Mouse (Mus musculus): ENCODE data around the gene Vps29. TPM values are rescaled to one million over a fixed set of nuclear protein-coding genes. Genes with fewer than 3 reads are reported as not detected.

Vps29 gene
- polyA plus RNA-seq, 1 experiment from 2014 or later: 338 TPM

DNA sequence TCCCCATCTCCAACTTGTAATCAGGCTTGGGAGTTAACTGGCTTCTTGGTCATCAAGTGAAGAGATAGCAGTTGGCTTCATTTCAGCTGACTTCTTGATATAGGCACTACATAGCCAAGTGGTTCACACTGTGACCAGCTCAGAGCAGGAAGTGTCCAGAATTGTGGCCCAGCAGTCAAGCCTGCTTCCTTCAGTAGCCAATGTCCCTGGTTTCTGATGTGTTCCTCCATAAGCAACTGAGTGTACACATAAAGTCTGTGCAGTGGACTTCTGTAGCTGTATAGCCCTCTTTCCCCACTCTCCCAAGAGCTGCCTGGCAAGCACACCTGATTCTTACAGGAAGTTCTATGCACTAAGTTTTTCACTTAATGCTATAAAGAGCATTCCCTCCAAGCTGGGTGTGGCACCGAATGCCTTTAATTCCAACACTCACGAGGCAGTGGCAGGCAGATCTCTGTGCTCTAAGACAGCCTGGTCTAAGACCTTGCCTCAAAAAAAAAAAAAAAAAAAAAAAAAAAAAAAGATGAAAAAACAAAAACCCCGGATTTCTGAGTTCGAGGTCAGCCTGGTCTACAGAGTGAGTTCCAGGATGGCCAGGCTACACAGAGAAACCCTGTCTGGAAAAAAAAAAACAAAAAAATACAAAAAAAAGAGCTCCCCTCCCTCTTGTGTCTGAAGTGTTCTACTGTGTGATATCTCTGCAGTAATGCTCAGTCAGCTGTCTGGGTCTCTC, 23.1 kb downstream of the Vps29 start:
- Histone ChIP-seq H3K9ac (ENCODE audit: low read depth, low read length) (no peak overlapping the region), H3K4me1 (replicated peaks; ENCODE audit: control insufficient read depth, insufficient read depth, low read length) (no peaks in the 10 kb centered on the region), H3K4me3 (ENCODE audit: low read depth, low read length) (no peak overlapping the region), H3K27me3 (replicated peaks; ENCODE audit: control insufficient read depth, insufficient read depth, low read length) (no peaks in the 10 kb centered on the region), H3K9me3 (ENCODE audit: control insufficient read depth) (no peaks in the 10 kb centered on the region), H3K27ac (ENCODE audit: low read depth, low read length) (no peak overlapping the region), H3K36me3 (ENCODE audit: control insufficient read depth, insufficient read depth) (peaks cover 41% of the 10 kb centered on the region), H3K4me2 (replicated peaks; ENCODE audit: low read depth) (no peak overlapping the region)
- 84% methylated on average over 4 of the region's 4 CpGs for WGBS
- TF ChIP-seq CTCF (IDR thresholded peaks at IDR 0.05; ENCODE audit: low read depth): no peak
- no peak for ATAC-seq

DNA sequence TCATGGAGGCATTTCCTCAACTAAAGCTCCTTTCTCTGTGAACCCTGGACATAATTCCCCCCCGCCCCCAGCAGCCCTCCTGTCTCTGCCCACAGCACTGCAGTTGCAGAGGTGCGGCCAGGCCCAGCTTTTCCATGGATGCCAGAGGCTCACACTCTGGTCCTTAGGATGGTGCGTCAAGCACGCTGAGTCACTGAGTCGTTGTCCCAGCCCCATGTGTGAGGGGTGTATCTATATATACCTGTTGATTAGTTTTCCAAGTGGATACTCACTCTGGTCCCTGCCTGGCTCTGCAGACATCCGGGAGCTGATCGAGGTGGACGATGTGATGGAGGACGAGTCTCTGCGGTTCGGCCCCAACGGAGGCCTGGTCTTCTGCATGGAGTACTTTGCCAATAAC, 24.0 kb downstream of the Vps29 start:
- Histone ChIP-seq H3K9me3 (ENCODE audit: control insufficient read depth) (no peaks in the 10 kb centered on the region), H3K4me1 (replicated peaks; ENCODE audit: control insufficient read depth, insufficient read depth, low read length) (no peaks in the 10 kb centered on the region), H3K36me3 (ENCODE audit: control insufficient read depth, insufficient read depth) (peaks cover 43% of the 10 kb centered on the region), H3K4me2 (replicated peaks; ENCODE audit: low read depth) (no peak overlapping the region), H3K9ac (ENCODE audit: low read depth, low read length) (no peak overlapping the region), H3K27ac (ENCODE audit: low read depth, low read length) (no peak overlapping the region), H3K27me3 (replicated peaks; ENCODE audit: control insufficient read depth, insufficient read depth, low read length) (no peaks in the 10 kb centered on the region), H3K4me3 (ENCODE audit: low read depth, low read length) (no peak overlapping the region)
- ATAC-seq: no peak
- no peak for TF ChIP-seq CTCF (IDR thresholded peaks at IDR 0.05; ENCODE audit: low read depth)
- 93% methylated on average over 12 of the region's 12 CpGs for WGBS

DNA sequence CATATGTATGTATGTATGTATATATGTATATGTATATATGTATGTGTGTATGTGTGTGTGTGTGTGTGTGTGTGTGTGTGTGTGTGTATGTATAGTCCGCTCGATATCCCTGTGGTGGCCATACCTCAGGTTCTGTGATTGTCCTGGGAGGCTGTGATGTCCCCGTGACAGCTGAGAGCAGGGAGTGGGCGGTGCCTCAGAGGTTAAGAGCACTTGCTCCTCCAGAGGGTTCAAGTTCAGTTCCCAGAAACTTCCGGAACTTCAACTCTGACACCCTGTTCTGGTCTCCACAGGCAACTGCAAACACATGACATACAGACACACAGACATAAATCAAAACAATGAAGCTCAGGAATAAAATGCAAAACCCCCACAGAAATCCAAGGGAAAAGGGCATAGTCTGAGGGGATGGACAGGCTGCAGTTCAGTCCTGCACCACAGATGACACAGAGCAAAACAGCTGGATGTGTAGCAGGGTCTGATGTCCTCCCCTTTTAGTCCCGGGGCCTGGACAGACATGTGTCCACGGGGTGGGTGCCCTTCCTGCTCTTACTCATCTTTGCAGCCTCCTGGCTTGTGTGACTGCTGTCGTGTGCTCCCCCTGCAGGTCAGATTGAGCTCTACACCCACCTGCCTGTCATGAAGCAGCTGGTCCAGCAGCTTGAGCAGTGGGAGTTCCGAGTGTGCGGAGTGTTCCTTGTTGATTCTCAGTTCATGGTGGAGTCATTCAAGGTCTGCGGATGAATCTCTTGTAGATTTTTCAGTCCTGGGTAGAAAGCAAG, 25.4 kb downstream of the Vps29 start:
- H3K9ac ChIP-seq (ENCODE audit: low read depth, low read length): no peak overlapping the region
- H3K36me3 ChIP-seq (ENCODE audit: control insufficient read depth, insufficient read depth): peaks cover 38% of the 10 kb centered on the region
- 51% methylated on average over 11 of the region's 11 CpGs for WGBS
- no peak overlapping the region for H3K4me3 ChIP-seq (ENCODE audit: low read depth, low read length)
- no peaks in the 10 kb centered on the region for H3K4me1 ChIP-seq (replicated peaks; ENCODE audit: control insufficient read depth, insufficient read depth, low read length)
- ATAC-seq: peak; percentile 53
- H3K4me2 ChIP-seq (replicated peaks; ENCODE audit: low read depth): no peak overlapping the region
- TF ChIP-seq CTCF (IDR thresholded peaks at IDR 0.05; ENCODE audit: low read depth): peak; percentile 94
- H3K9me3 ChIP-seq (ENCODE audit: control insufficient read depth): no peaks in the 10 kb centered on the region
- no peak overlapping the region for H3K27ac ChIP-seq (ENCODE audit: low read depth, low read length)
- no peaks in the 10 kb centered on the region for H3K27me3 ChIP-seq (replicated peaks; ENCODE audit: control insufficient read depth, insufficient read depth, low read length)

DNA sequence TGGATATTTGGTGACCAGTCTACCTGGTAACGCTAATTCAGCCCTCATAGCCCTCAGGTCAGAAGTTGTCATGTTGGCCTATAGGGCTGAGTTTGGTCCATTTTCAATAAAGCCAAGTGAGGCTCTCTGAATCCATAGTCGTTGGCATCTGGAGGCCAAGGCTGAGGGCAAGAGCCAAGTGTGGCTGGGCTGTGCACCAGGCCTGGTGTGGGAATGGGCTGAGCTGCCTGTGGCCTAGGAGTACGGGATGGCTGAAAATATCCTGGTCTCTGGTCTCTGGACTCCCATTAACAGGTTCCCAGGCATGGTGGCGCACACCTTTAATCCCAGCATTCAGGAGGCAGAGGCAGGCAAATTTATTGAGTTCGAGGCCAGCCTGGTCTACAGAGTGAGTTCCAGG, 35.8 kb downstream of the Vps29 start:
- no peak overlapping the region for H3K27ac ChIP-seq (ENCODE audit: low read depth, low read length)
- no peaks in the 10 kb centered on the region for H3K27me3 ChIP-seq (replicated peaks; ENCODE audit: control insufficient read depth, insufficient read depth, low read length)
- no peaks in the 10 kb centered on the region for H3K4me1 ChIP-seq (replicated peaks; ENCODE audit: control insufficient read depth, insufficient read depth, low read length)
- no peak overlapping the region for H3K9ac ChIP-seq (ENCODE audit: low read depth, low read length)
- 85% methylated on average over 5 of the region's 5 CpGs for WGBS
- no peaks in the 10 kb centered on the region for H3K36me3 ChIP-seq (ENCODE audit: control insufficient read depth, insufficient read depth)
- no peaks in the 10 kb centered on the region for H3K9me3 ChIP-seq (ENCODE audit: control insufficient read depth)
- no peak overlapping the region for H3K4me3 ChIP-seq (ENCODE audit: low read depth, low read length)
- no peak for TF ChIP-seq CTCF (IDR thresholded peaks at IDR 0.05; ENCODE audit: low read depth)
- ATAC-seq: no peak
- no peak overlapping the region for H3K4me2 ChIP-seq (replicated peaks; ENCODE audit: low read depth)

DNA sequence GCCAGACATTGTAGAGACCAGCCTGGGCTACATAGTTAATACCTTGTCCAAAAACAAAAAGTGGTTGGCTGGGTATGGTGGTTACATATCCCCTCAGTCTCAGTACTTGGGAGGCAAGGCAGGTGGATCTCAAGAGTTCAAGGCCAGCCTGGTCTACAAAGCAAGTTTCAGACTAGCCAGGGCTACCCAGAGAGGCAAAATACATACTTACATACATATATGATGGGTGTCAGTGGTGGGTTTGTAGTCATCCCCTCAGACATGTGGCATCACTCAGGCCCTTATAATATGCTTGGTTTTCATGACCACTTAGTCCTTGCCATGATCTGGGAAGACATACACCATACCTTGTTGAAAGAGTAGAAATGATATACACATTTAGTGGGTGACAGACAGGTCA, 36.5 kb downstream of the Vps29 start:
- H3K9ac ChIP-seq (ENCODE audit: low read depth, low read length): no peak overlapping the region
- H3K4me3 ChIP-seq (ENCODE audit: low read depth, low read length): no peak overlapping the region
- ATAC-seq: no peak
- no peak for TF ChIP-seq CTCF (IDR thresholded peaks at IDR 0.05; ENCODE audit: low read depth)
- no peaks in the 10 kb centered on the region for H3K4me1 ChIP-seq (replicated peaks; ENCODE audit: control insufficient read depth, insufficient read depth, low read length)
- no peak overlapping the region for H3K4me2 ChIP-seq (replicated peaks; ENCODE audit: low read depth)
- H3K27me3 ChIP-seq (replicated peaks; ENCODE audit: control insufficient read depth, insufficient read depth, low read length): no peaks in the 10 kb centered on the region
- no peak overlapping the region for H3K27ac ChIP-seq (ENCODE audit: low read depth, low read length)
- no peaks in the 10 kb centered on the region for H3K36me3 ChIP-seq (ENCODE audit: control insufficient read depth, insufficient read depth)
- no peaks in the 10 kb centered on the region for H3K9me3 ChIP-seq (ENCODE audit: control insufficient read depth)

DNA sequence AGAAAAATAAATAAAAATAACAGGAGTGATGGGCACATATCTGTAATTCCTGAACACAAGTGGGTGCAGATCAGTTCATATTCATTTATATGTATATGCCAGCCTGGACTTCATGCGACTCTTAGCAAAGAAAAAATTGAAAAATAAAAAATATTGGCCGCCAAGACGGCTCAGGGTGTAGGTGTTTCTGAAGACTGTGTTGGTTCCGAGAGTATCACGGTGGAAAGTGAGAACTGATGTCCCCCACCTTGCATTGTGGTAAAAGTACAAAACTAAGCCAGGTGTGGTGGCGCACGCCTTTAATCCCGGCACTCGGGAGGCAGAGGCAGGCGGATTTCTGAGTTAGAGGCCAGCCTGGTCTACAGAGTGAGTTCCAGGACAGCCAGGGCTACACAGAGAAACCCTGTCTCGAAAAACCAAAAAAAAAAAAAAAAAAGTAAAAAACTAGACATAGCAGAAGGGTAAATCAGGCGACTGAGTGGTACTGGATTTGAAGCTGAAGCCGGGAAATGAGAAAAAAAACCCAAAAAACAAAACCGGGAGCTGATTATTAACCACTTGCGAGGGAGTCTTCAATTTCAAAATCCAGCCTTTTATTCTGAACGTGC, 37.1 kb downstream of the Vps29 start:
- Histone ChIP-seq H3K27me3 (replicated peaks; ENCODE audit: control insufficient read depth, insufficient read depth, low read length) (no peaks in the 10 kb centered on the region), H3K9me3 (ENCODE audit: control insufficient read depth) (no peaks in the 10 kb centered on the region), H3K27ac (ENCODE audit: low read depth, low read length) (no peak overlapping the region), H3K36me3 (ENCODE audit: control insufficient read depth, insufficient read depth) (no peaks in the 10 kb centered on the region), H3K4me3 (ENCODE audit: low read depth, low read length) (peak overlapping the region; percentile 83), H3K9ac (ENCODE audit: low read depth, low read length) (peak overlapping the region; percentile 90; the same call in 1 of the 2 replicates), H3K4me2 (replicated peaks; ENCODE audit: low read depth) (peak overlapping the region; percentile 67), H3K4me1 (replicated peaks; ENCODE audit: control insufficient read depth, insufficient read depth, low read length) (no peaks in the 10 kb centered on the region)
- TF ChIP-seq CTCF (IDR thresholded peaks at IDR 0.05; ENCODE audit: low read depth): no peak
- 51% methylated on average over 15 of the region's 16 CpGs for WGBS
- no peak for ATAC-seq

Data from intestine, postnatal 0 days (tissue).